Mouse (Mus musculus): ENCODE measurements around the gene Rbak. TPM values are rescaled to one million over a fixed set of nuclear protein-coding genes. Genes with fewer than 3 reads are reported as not detected.
"Not testable (repeated sequence)": the region's sequence is repeated elsewhere in the genome, so short reads cannot be mapped to it uniquely, and the experiment has no call there.

Rbak gene
- total RNA-seq (2021), result 10 to 100 TPM; 11.3 to 11.7 TPM
- long read RNA-seq, experiment 1, transcript Rbak-201 (5 exons, 3,335 nt), result major isoform, 11 of 13 reads
- long read RNA-seq, experiment 1, partial matches to known transcripts, result 1 of 13 reads
- long read RNA-seq, experiment 1, other reads (novel, unspliced or antisense), result 1 of 13 reads
- long read RNA-seq, experiment 2, partial matches to known transcripts, result 0 of 3 reads
- long read RNA-seq, experiment 2, other reads (novel, unspliced or antisense), result 1 of 3 reads

GRCm38 (mm10) chr5:143180255-143181076 is at the start of gene Rbak, which contains the start of gene Spdye4b:
Rbak (minus strand) TSS chr5:143180775.
Spdye4b (plus strand) TSS chr5:143181017.
- peak; percentile 94 to 95 for DNase-seq

- DNase-seq, result no peak
These were observed 46.2 kb upstream of the Rbak start, which contains the start of gene Spdye4a for GRCm38 (mm10) chr5:143226790-143227189. Spdye4a (minus strand) TSS chr5:143226890.

DNA sequence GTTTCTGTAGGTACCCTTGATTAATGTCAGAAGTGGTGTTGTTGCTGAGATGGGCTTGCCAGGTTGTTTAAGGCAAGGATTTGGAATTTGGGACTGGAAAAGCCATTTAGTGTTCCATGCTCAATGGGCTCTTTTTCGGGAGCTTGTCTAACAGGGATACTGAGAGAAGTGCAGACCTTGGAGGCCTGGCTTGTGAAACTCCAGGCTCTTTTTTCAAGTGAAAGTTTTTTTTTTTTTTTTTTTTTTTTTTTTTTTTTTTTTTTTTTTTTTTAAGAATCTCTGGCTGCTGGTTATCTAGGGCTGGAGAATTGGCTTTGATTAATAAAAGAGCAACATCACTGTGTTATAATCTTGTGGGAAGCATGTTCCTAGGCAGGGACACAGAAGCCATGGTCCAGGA is 41.7 kb upstream of the Rbak start:
- DNase-seq, result no peak

GRCm38 (mm10) chr5:143220996-143221395 is 40.4 kb upstream of the Rbak start:
- no peak for DNase-seq

- DNase-seq, result no peak
These were observed 33.3 kb upstream of the Rbak start for GRCm38 (mm10) chr5:143213832-143214231.

- DNase-seq, result no peak
These were observed 24.4 kb upstream of the Rbak start for GRCm38 (mm10) chr5:143205015-143205414.

GRCm38 (mm10) chr5:143196506-143196905 is 15.9 kb upstream of the Rbak start:
- peak; percentile 45 to 56 for DNase-seq

GRCm38 (mm10) chr5:143195166-143195565 is 14.6 kb upstream of the Rbak start:
- DNase-seq, result no peak

- DNase-seq, result not testable (repeated sequence)
These were observed 14.2 kb upstream of the Rbak start for GRCm38 (mm10) chr5:143194747-143195146.

- DNase-seq, result no peak
These were observed 12.2 kb upstream of the Rbak start for GRCm38 (mm10) chr5:143192806-143193205.

DNA sequence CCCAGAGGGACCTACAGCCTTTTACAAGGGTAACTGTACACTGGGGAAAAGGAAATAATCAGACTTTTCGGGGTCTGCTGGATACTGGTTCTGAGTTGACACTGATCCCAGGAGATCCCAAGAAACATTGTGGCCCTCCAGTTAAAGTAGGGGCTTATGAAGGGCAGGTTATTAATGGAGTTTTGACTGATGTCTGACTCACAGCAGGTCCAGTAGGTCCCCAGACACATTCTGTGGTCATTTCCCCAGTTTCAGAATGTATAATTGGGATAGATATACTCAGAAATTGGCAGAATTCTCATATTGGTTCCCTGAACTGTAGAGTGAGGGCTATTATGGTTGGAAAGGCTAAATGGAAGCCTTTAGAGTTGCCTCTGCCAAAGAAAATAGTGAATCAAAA is 7.4 kb upstream of the Rbak start:
- not testable (repeated sequence) for DNase-seq

DNA sequence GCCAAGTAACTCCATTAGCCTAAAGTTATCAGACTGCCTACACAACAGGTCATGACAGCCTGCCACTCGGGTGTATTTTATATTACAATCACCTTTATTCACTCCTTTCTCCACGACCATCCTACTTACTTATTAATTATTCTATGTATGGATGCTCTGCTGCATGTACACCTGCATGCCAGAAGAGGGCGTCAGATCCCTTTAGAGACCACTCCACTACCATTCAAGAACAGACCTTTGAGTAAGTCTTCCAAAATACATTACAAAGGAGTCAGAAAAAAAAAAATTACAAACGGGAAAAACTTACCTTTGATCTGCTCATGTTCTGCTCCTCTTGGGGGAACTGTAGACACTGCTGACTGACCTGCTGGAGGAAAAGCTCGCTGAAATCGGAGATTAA is 1.4 kb downstream of the Rbak start:
- peak in 1 of 2 experiments; percentile 25 for DNase-seq

DNA sequence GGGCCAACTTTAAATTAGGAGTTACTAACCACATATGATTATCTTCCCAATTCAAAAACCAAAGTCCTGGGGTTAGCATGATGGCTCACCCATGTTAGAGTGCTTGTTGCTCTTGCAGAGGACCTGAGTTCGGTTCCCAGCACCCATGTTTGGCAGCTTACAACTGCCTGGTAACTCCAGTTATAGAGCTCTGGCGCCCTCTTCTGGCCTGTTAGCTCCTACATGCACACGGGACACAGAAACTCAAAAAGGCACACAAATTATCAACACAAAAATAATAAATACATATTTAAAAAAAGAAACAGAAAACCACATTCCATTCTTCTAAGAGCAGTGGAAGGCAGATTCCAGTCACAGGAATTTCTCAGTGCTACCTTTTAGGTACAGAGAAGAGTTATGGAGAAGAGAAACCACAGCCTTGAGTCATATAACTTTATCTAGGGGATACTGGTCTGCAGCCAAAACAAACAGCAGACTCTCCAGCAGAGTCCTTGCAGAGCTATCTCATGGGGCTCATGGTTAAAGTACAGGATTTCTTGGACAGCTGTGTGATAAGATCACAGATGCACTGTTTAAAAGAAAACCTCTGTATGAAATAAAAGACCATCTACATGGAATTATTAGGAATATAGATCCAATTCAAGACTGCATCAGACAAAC is 2.9 kb downstream of the Rbak start:
- peak; percentile 42 to 61 for DNase-seq

- no peak for DNase-seq
These were observed 4.6 kb downstream of the Rbak start for GRCm38 (mm10) chr5:143175970-143176369.

GRCm38 (mm10) chr5:143165508-143166070 is 15.0 kb downstream of the Rbak start:
- DNase-seq, result no peak

- no peak for DNase-seq
These were observed 25.0 kb downstream of the Rbak start for GRCm38 (mm10) chr5:143155534-143155933.

- DNase-seq, result no peak
These were observed 26.8 kb downstream of the Rbak start for GRCm38 (mm10) chr5:143153756-143154155.

- DNase-seq, result no peak
These were observed 30.5 kb downstream of the Rbak start for GRCm38 (mm10) chr5:143150044-143150443.

GRCm38 (mm10) chr5:143149536-143149935 is 31.0 kb downstream of the Rbak start:
- DNase-seq, result no peak

DNA sequence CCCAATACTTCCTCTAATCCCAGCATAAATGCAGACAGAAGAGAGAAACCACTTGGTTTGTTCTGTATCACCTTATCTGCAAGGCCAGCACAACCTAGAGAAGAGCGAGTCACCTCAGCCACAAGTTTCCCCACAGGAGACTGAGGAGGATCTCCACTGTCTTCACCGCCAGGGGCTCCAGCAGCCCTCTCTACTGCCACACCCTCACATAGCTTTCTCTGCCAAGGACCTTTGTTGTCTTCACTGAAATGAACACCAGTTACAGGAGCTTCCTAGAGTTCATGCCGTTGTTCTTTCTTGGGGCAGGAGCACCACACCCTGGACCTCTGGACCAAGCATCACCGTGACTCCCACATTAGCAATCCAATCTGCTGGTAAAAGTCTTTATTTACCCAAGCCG is 31.9 kb downstream of the Rbak start:
- DNase-seq, result no peak

- DNase-seq, result no peak
These were observed 33.1 kb downstream of the Rbak start, which contains the start of gene Olfr718-ps1 for GRCm38 (mm10) chr5:143147481-143147880. Olfr718-ps1 (minus strand) TSS chr5:143147581.

GRCm38 (mm10) chr5:143137580-143137979 is 43.0 kb downstream of the Rbak start:
- peak in 1 of 2 experiments; percentile 6 for DNase-seq
